Mouse (Mus musculus) forebrain, embryonic 14.5 days (tissue): ENCODE data around the gene Smtnl2. TPM values are rescaled to one million over a fixed set of nuclear protein-coding genes. Genes with fewer than 3 reads are reported as not detected.

Experiments used
- ATAC-seq: fragments of 200-750 bp; cut with Nextera tagmentation; 2 replicates; pipeline ENCODE4 v1.8.0; 2017; ENCODE audit warnings: mild to moderate bottlenecking, moderate library complexity
- DNase-seq: peaks from one replicate; pipeline ENCODE4 v3.0.0-alpha.2; 2015; ENCODE audit warnings: low spot score
- H3K27ac ChIP-seq: fragments of 300-500 bp; sonication (generic); 2 replicates; pipeline ENCODE4 v1.5.1; 2014; ENCODE audit warnings: low read depth, mild to moderate bottlenecking, control low read depth, low read length, moderate library complexity
- H3K27me3 ChIP-seq: fragments of 300-500 bp; sonication (generic); replicated peaks from 2 replicates; pipeline ENCODE4 v1.6.1; 2014; ENCODE audit warnings: low read length, control low read depth, mixed read lengths; ENCODE audit not compliant: control insufficient read depth, insufficient read depth
- H3K36me3 ChIP-seq: fragments of 300-500 bp; sonication (generic); 2 replicates; pipeline ENCODE4 v1.6.1; 2014; ENCODE audit warnings: low read length, control low read depth; ENCODE audit not compliant: control insufficient read depth, insufficient read depth
- H3K4me1 ChIP-seq: fragments of 300-500 bp; sonication (generic); 2 replicates; pipeline ENCODE4 v1.6.1; 2014; ENCODE audit warnings: antibody characterized with exemption, low read length, control low read depth; ENCODE audit not compliant: control insufficient read depth, insufficient read depth
- H3K4me2 ChIP-seq: fragments of 300-500 bp; sonication (generic); 2 replicates; pipeline ENCODE4 v1.6.1; 2014; ENCODE audit warnings: mild to moderate bottlenecking, control low read depth, low read length
- H3K4me3 ChIP-seq: fragments of 300-500 bp; sonication (generic); 2 replicates; pipeline ENCODE4 v1.5.1; 2014; ENCODE audit warnings: low read depth, low read length, control low read depth
- H3K9ac ChIP-seq: fragments of 300-500 bp; sonication (generic); 2 replicates; pipeline ENCODE4 v1.6.1; 2014; ENCODE audit warnings: mild to moderate bottlenecking, low read length, control low read depth, moderate library complexity
- H3K9me3 ChIP-seq: fragments of 300-500 bp; sonication (generic); replicated peaks from 2 replicates; pipeline ENCODE4 v1.6.1; 2016; ENCODE audit warnings: low read length, control low read depth, mixed read lengths; ENCODE audit not compliant: control insufficient read depth
- WGBS: fragments of 180-500 bp; shearing (Covaris S2); extraction: QIAGEN DNeasy Blood & Tissue Kit; methylation state at CpG from one replicate; pipeline ENCODE4 v1.1.7; 2014; 5-methylcytosine and 5-hydroxymethylcytosine counted together
- polyA plus RNA-seq: library from polyadenylated mRNA; unstranded; fragments of >200 nt; fragmentation: Nextera tagmentation; extraction: Ambion mirVana; gene quantifications from 2 replicates; pipeline ENCODE4 v1.2.1, GENCODE M21; 2014

Gene Smtnl2
- polyA plus RNA-seq, 1 experiment from 2014 or later: 1.4 TPM

DNA sequence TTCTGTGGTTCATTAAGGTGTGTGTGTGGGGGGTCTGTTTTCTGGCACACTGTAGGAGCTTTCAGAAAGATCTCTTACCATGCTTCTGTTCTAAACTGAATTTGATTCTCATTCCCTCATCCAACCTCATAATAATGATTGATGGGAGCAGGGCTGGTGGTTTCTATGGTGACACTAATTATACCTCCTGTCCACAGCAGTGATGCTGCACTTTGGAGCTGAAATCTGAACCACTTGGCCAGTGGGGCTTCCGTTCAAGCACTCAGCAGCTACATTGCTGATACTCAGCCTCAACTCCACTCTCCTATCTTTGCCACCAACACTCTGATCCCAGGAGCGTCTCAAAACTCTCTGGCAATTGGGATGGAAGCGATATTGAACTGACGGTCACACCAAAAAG lies 32.2 kb downstream of the Smtnl2 start:
- DNase-seq (peak; percentile 11), ATAC-seq (no peak)

DNA sequence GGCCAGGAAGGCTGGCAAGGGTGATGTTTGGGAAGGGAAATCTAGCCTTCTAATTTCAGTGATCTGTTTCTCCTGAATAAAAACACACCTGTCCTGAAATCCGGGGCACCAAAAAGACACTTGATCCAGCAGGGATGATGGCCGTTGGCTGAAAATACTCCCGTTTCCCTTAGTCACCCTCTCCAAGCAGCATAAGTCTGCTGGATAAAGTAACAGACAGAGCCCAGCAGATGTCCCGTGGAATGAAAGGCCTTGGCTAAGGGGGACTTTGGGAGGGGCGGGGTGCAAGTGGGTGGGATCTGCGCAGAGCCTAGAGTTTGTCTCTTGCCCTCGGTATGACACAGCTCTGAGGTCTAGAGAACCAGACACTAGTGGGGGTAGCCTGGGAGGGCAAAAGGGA lies 33.3 kb downstream of the Smtnl2 start:
- H3K4me1 ChIP-seq: no peaks in the 10 kb centered on the region
- no peak overlapping the region for H3K4me3 ChIP-seq
- no peaks in the 10 kb centered on the region for H3K9me3 ChIP-seq
- H3K27me3 ChIP-seq: no peaks in the 10 kb centered on the region
- no peak for DNase-seq
- WGBS: 70% methylated on average over 7 of the region's 7 CpGs
- H3K36me3 ChIP-seq: no peaks in the 10 kb centered on the region
- H3K4me2 ChIP-seq: no peak overlapping the region
- no peak for ATAC-seq
- no peak overlapping the region for H3K9ac ChIP-seq
- H3K27ac ChIP-seq: no peak overlapping the region

More for the DNA sequence above, 32.2 kb downstream of the Smtnl2 start:
- H3K27me3 ChIP-seq: no peaks in the 10 kb centered on the region
- no peak overlapping the region for H3K4me3 ChIP-seq
- H3K4me2 ChIP-seq: no peak overlapping the region
- no peaks in the 10 kb centered on the region for H3K36me3 ChIP-seq
- H3K9me3 ChIP-seq: no peaks in the 10 kb centered on the region
- WGBS: 84% methylated on average over 4 of the region's 4 CpGs
- H3K4me1 ChIP-seq: no peaks in the 10 kb centered on the region
- H3K9ac ChIP-seq: no peak overlapping the region
- H3K27ac ChIP-seq: no peak overlapping the region

GRCm38 (mm10) chr11:72376562-72376961 lies 35.0 kb downstream of the Smtnl2 start:
- no peak for ATAC-seq
- WGBS: 86% methylated on average over 2 of the region's 2 CpGs

DNA sequence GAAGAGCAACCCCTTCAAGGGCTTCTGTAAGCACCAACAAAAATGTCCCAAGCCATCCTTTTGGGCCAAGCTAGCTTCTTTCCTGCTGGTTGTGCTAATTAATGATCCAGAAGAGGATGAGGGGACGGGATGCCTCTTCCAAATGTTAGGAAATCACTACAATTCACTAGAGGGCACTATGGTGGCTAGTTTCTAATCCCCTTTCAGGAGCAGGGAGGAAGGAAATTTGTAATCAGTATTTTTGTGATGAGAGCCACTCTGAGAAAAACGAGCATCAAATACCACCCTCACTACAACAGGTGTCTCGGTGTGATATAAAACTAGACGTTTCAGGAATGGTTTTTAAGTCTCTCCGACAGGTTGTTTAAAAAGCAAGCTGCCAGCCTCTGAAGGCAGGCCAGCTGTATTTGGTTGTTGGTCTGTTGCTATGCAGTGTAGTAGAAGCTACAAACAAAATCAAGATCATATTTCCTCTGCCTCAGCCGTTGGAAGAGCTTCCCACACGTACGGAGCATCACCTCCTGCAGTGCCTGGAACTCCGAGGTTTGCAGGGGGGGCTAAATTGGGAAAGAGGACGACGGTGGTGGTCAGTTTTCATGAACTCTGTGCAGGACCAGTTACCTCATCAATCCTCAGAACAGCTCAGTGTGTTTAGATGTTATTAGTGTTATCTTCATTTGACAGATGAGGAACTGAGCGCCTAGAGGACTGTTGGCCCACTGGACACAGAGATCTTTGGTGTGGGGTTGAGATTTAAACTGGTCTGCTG lies 41.4 kb downstream of the Smtnl2 start:
- H3K4me3 ChIP-seq: no peak overlapping the region
- H3K4me1 ChIP-seq: no peaks in the 10 kb centered on the region
- H3K27ac ChIP-seq: no peak overlapping the region
- ATAC-seq: no peak
- no peak overlapping the region for H3K4me2 ChIP-seq
- H3K9me3 ChIP-seq: no peaks in the 10 kb centered on the region
- WGBS: 34% methylated on average over 12 of the region's 12 CpGs
- DNase-seq: no peak
- no peak overlapping the region for H3K9ac ChIP-seq
- no peaks in the 10 kb centered on the region for H3K27me3 ChIP-seq
- H3K36me3 ChIP-seq: no peaks in the 10 kb centered on the region

More at GRCm38 (mm10) chr11:72376562-72376961, 35.0 kb downstream of the Smtnl2 start:
- Histone ChIP-seq H3K9ac (no peak overlapping the region), H3K4me3 (no peak overlapping the region), H3K36me3 (no peaks in the 10 kb centered on the region), H3K4me1 (no peaks in the 10 kb centered on the region), H3K27me3 (no peaks in the 10 kb centered on the region), H3K4me2 (no peak overlapping the region), H3K9me3 (no peaks in the 10 kb centered on the region), H3K27ac (no peak overlapping the region)
- DNase-seq: no peak

GRCm38 (mm10) chr11:72367934-72368674 lies 43.4 kb downstream of the Smtnl2 start:
- no peaks in the 10 kb centered on the region for H3K36me3 ChIP-seq
- no peak overlapping the region for H3K9ac ChIP-seq
- H3K4me2 ChIP-seq: no peak overlapping the region
- no peak for ATAC-seq
- no peak overlapping the region for H3K4me3 ChIP-seq
- H3K27ac ChIP-seq: no peak overlapping the region
- no peaks in the 10 kb centered on the region for H3K4me1 ChIP-seq
- no peaks in the 10 kb centered on the region for H3K9me3 ChIP-seq
- WGBS: 49% methylated on average over 11 of the region's 11 CpGs
- no peaks in the 10 kb centered on the region for H3K27me3 ChIP-seq
- DNase-seq: peak; percentile 15

GRCm38 (mm10) chr11:72366126-72366525 lies 45.4 kb downstream of the Smtnl2 start:
- DNase-seq (no peak), ATAC-seq (no peak)
- Histone ChIP-seq H3K27ac (no peak overlapping the region), H3K9ac (no peak overlapping the region), H3K4me3 (no peak overlapping the region), H3K4me2 (no peak overlapping the region), H3K9me3 (no peaks in the 10 kb centered on the region), H3K27me3 (no peaks in the 10 kb centered on the region), H3K36me3 (no peaks in the 10 kb centered on the region), H3K4me1 (0 out of 2 replicates have a peak, but pooled peaks cover 7% of the 10 kb centered on the region)
- WGBS: 86% methylated on average over 9 of the region's 9 CpGs

DNA sequence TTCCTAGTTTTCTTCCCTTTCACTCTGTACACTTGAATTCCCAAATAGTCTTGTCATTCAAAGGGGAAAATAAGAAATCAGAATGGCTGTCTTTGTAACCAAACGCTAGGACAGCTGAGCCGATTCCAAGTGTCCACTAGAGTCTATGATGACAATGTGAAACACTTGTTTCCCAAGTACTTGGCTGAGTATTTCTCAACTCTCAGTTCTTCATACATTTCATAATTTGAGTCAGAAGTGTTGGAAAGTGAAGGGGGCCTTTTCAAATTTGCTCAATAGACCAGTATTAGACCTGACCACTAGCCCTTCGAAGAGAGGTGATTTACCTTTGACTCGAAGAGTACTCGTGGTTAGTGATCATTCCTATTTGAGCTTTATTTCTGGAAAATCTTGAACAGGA lies 47.0 kb downstream of the Smtnl2 start:
- Histone ChIP-seq H3K9me3 (no peaks in the 10 kb centered on the region), H3K4me1 (0 out of 2 replicates have a peak, but pooled peaks cover 7% of the 10 kb centered on the region), H3K27ac (no peak overlapping the region), H3K27me3 (no peaks in the 10 kb centered on the region), H3K4me2 (no peak overlapping the region), H3K4me3 (no peak overlapping the region), H3K9ac (no peak overlapping the region), H3K36me3 (no peaks in the 10 kb centered on the region)
- 96% methylated on average over 5 of the region's 5 CpGs for WGBS
- ATAC-seq (no peak), DNase-seq (no peak)

DNA sequence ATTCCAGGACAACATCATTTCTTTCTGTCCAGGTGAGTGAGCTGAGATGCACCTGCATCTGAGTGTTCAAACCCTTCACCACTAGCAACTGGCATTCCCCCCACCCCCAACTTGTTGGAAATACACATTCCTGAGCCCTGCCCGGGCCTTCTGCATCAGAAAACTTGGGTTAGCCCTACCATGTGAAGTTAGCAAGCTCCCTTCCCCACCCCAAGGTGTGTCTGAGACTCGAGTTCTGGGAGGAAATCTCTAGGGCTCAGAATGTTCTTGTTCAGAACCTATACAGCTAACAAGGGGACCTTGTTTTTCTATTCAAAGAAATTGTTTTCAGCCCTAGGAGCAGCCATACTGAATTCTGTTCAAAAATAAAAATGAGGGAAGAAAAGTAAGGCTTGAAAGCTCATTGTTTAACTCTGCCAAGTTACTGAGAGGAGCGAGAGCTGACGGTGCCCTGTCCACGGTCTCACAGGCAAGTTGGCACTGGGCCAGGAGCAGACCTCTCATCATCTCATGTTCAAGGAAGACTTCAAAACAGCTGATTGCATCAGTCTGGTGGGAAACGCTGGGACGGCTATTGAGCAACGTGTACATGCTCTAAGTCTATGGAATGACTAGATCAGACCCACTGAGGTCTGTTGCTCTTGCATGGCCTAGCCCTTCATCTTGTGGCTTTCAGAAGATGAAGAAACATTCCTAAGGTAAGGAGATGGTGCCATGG lies 47.8 kb downstream of the Smtnl2 start:
- Histone ChIP-seq H3K4me1 (0 out of 2 replicates have a peak, but pooled peaks cover 7% of the 10 kb centered on the region), H3K36me3 (no peaks in the 10 kb centered on the region), H3K27me3 (no peaks in the 10 kb centered on the region), H3K9me3 (no peaks in the 10 kb centered on the region), H3K27ac (no peak overlapping the region), H3K4me3 (no peak overlapping the region), H3K4me2 (no peak overlapping the region), H3K9ac (no peak overlapping the region)
- no peak for DNase-seq
- ATAC-seq: no peak
- WGBS: 74% methylated on average over 8 of the region's 8 CpGs
